Mouse (Mus musculus) limb, embryonic 15.5 days (tissue): ENCODE results near the gene Pm20d1. TPM values are rescaled to one million over a fixed set of nuclear protein-coding genes. Genes with fewer than 3 reads are reported as not detected.
A peak's percentile ranks its signal among the peaks of the same experiment; 100 is the strongest.

Experiments
- ATAC-seq: fragments of 200-750 bp; cut with Nextera tagmentation; 2 replicates; pipeline ENCODE4 v1.8.0; 2017; ENCODE audit warnings: low read depth, moderate TSS enrichment; ENCODE audit not compliant: insufficient number of reproducible peaks, low FRiP score, low TSS enrichment
- H3K27ac ChIP-seq: fragments of 300-500 bp; sonication (generic); 2 replicates; pipeline ENCODE4 v1.5.1; 2015; ENCODE audit warnings: moderate library complexity, mild to moderate bottlenecking, inconsistent platforms
- H3K27me3 ChIP-seq: fragments of 300-500 bp; sonication (generic); 2 replicates; pipeline ENCODE4 v1.6.1; 2015; ENCODE audit warnings: inconsistent platforms
- H3K36me3 ChIP-seq: fragments of 300-500 bp; sonication (generic); 2 replicates; pipeline ENCODE4 v1.6.1; 2015; ENCODE audit warnings: inconsistent platforms
- H3K4me1 ChIP-seq: fragments of 300-500 bp; sonication (generic); 2 replicates; pipeline ENCODE4 v1.6.1; 2015; ENCODE audit warnings: inconsistent platforms
- H3K4me2 ChIP-seq: fragments of 300-500 bp; sonication (generic); 2 replicates; pipeline ENCODE4 v1.6.1; 2015; ENCODE audit warnings: mild to moderate bottlenecking, inconsistent platforms
- H3K4me3 ChIP-seq: fragments of 300-500 bp; sonication (generic); 2 replicates; pipeline ENCODE4 v1.5.1; 2015; ENCODE audit warnings: mild to moderate bottlenecking, inconsistent platforms
- H3K9ac ChIP-seq: fragments of 300-500 bp; sonication (generic); 2 replicates; pipeline ENCODE4 v1.6.1; 2015; ENCODE audit warnings: inconsistent platforms
- H3K9me3 ChIP-seq: fragments of 300-500 bp; sonication (generic); 2 replicates; pipeline ENCODE4 v1.6.1; 2016; ENCODE audit warnings: inconsistent platforms
- WGBS: fragments of 180-500 bp; shearing (Covaris S2); methylation state at CpG from one replicate; pipeline ENCODE4 v1.1.7; 2015; 5-methylcytosine and 5-hydroxymethylcytosine counted together
- polyA plus RNA-seq: library from polyadenylated mRNA; unstranded; fragments of >200 nt; fragmentation: Nextera tagmentation; extraction: Ambion mirVana; gene quantifications from 2 replicates; pipeline ENCODE4 v1.2.1, GENCODE M21; 2015

Pm20d1 gene
- polyA plus RNA-seq = 0.24 and 0.29 TPM in 2 replicates

- no peaks in the 10 kb centered on the region for H3K27me3 ChIP-seq
- no peaks in the 10 kb centered on the region for H3K36me3 ChIP-seq
- no peak for ATAC-seq
- H3K4me3 ChIP-seq = peak within 1 kb of the TSS; percentile 24
- no peaks in the 10 kb centered on the region for H3K9me3 ChIP-seq
- H3K27ac ChIP-seq = no peak within 1 kb of the TSS
- peak within 1 kb of the TSS; percentile 46 for H3K4me2 ChIP-seq
- 6% methylated on average over 26 of the region's 26 CpGs for WGBS
- peaks cover 7% of the 10 kb centered on the region; the same call in 1 of the 2 replicates for H3K4me1 ChIP-seq
- H3K9ac ChIP-seq = no peak within 1 kb of the TSS
These were observed at the start of gene Pm20d1 for GRCm38 (mm10) chr1:131797202-131797909. Pm20d1 (plus strand) TSS chr1:131797381.

GRCm38 (mm10) chr1:131747761-131748160 is 49.4 kb upstream of the Pm20d1 start:
- 68% methylated on average over 2 of the region's 2 CpGs for WGBS

GRCm38 (mm10) chr1:131748636-131749035 is 48.5 kb upstream of the Pm20d1 start:
- H3K27me3 ChIP-seq = no peaks in the 10 kb centered on the region
- H3K27ac ChIP-seq = no peak overlapping the region
- H3K36me3 ChIP-seq = no peaks in the 10 kb centered on the region
- WGBS = 74% methylated on average over 2 of the region's 2 CpGs
- H3K4me2 ChIP-seq = no peak overlapping the region
- no peak for ATAC-seq
- H3K4me3 ChIP-seq = no peak overlapping the region
- H3K9ac ChIP-seq = no peak overlapping the region
- no peaks in the 10 kb centered on the region for H3K9me3 ChIP-seq
- H3K4me1 ChIP-seq = peaks cover 6% of the 10 kb centered on the region; the same call in 1 of the 2 replicates

More at GRCm38 (mm10) chr1:131747761-131748160, 49.4 kb upstream of the Pm20d1 start:
- Histone ChIP-seq H3K36me3 (no peaks in the 10 kb centered on the region), H3K9ac (no peak overlapping the region), H3K27ac (no peak overlapping the region), H3K4me1 (peaks cover 6% of the 10 kb centered on the region; the same call in 1 of the 2 replicates), H3K4me3 (no peak overlapping the region), H3K9me3 (no peaks in the 10 kb centered on the region), H3K4me2 (no peak overlapping the region), H3K27me3 (no peaks in the 10 kb centered on the region)
- ATAC-seq = no peak

- H3K4me3 ChIP-seq = no peak overlapping the region
- H3K4me1 ChIP-seq = peaks cover 6% of the 10 kb centered on the region; the same call in 1 of the 2 replicates
- H3K9me3 ChIP-seq = no peaks in the 10 kb centered on the region
- no peak overlapping the region for H3K27ac ChIP-seq
- ATAC-seq = no peak
- 63% methylated on average over 15 of the region's 15 CpGs for WGBS
- H3K27me3 ChIP-seq = no peaks in the 10 kb centered on the region
- H3K4me2 ChIP-seq = no peak overlapping the region
- H3K36me3 ChIP-seq = no peaks in the 10 kb centered on the region
- H3K9ac ChIP-seq = no peak overlapping the region
These were observed 47.3 kb upstream of the Pm20d1 start for GRCm38 (mm10) chr1:131749706-131750545.

DNA sequence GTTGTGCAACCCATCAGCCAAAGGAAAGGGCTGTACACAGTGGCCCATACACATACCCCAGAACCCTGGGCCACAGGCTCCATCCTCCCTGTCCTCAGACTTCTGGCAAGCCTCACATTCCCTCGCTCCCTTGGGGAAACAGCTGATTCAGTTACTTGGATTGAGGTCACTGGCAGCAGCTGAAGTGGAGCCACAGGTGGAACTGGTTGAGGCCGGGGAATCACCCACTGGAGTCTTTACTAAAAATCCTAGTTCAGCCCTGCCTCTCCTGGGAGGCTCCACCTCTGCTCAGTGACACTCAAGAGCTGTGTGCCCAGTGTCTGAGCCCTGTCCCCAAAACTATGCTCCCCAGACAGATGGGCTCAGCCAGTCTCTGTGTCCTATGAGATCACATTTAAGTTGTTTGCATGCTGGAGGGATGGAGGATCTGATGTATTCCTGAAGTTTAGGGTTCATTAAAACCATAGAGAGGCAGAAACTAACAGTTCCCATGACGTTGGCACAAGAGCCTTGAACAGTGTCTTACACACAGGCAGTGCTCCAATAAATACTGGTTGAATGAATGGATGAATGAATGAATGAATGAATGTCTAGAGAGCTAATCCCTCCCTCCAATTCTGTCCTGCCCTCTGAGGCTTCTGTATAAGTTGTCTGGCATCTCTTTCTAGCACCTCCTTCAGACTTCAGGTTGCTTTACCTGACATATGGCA is 45.8 kb upstream of the Pm20d1 start:
- H3K4me2 ChIP-seq = no peak overlapping the region
- H3K27me3 ChIP-seq = no peaks in the 10 kb centered on the region
- H3K27ac ChIP-seq = no peak overlapping the region
- H3K4me3 ChIP-seq = no peak overlapping the region
- ATAC-seq = no peak; the same call in 1 of the 2 replicates
- H3K9me3 ChIP-seq = no peaks in the 10 kb centered on the region
- H3K4me1 ChIP-seq = peaks cover 6% of the 10 kb centered on the region; the same call in 1 of the 2 replicates
- H3K9ac ChIP-seq = no peak overlapping the region
- 60% methylated on average over 3 of the region's 3 CpGs for WGBS
- H3K36me3 ChIP-seq = no peaks in the 10 kb centered on the region

GRCm38 (mm10) chr1:131751891-131752311 is 45.3 kb upstream of the Pm20d1 start:
- Histone ChIP-seq H3K4me2 (no peak overlapping the region), H3K27ac (no peak overlapping the region), H3K4me1 (peaks cover 6% of the 10 kb centered on the region; the same call in 1 of the 2 replicates), H3K4me3 (no peak overlapping the region), H3K36me3 (no peaks in the 10 kb centered on the region), H3K9ac (no peak overlapping the region), H3K9me3 (no peaks in the 10 kb centered on the region), H3K27me3 (no peaks in the 10 kb centered on the region)
- ATAC-seq = no peak
- WGBS = 67% methylated on average over 10 of the region's 10 CpGs

GRCm38 (mm10) chr1:131754212-131754829 is 42.9 kb upstream of the Pm20d1 start:
- Histone ChIP-seq H3K36me3 (no peaks in the 10 kb centered on the region), H3K27ac (no peak overlapping the region), H3K9me3 (no peaks in the 10 kb centered on the region), H3K4me3 (no peak overlapping the region), H3K4me2 (no peak overlapping the region), H3K27me3 (no peaks in the 10 kb centered on the region), H3K4me1 (peaks cover 6% of the 10 kb centered on the region; the same call in 1 of the 2 replicates), H3K9ac (no peak overlapping the region)
- ATAC-seq = no peak
- 82% methylated on average over 3 of the region's 3 CpGs for WGBS

GRCm38 (mm10) chr1:131754916-131755315 is 42.3 kb upstream of the Pm20d1 start:
- 86% methylated on average over 4 of the region's 4 CpGs for WGBS
- no peak overlapping the region for H3K27ac ChIP-seq
- peaks cover 6% of the 10 kb centered on the region; the same call in 1 of the 2 replicates for H3K4me1 ChIP-seq
- ATAC-seq = no peak
- H3K27me3 ChIP-seq = no peaks in the 10 kb centered on the region
- no peaks in the 10 kb centered on the region for H3K9me3 ChIP-seq
- H3K4me2 ChIP-seq = no peak overlapping the region
- no peak overlapping the region for H3K4me3 ChIP-seq
- H3K36me3 ChIP-seq = no peaks in the 10 kb centered on the region
- no peak overlapping the region for H3K9ac ChIP-seq

GRCm38 (mm10) chr1:131757211-131757610 is 40.0 kb upstream of the Pm20d1 start:
- H3K4me3 ChIP-seq = no peak overlapping the region
- no peaks in the 10 kb centered on the region for H3K27me3 ChIP-seq
- WGBS = 87% methylated on average over 6 of the region's 6 CpGs
- no peak overlapping the region for H3K27ac ChIP-seq
- no peaks in the 10 kb centered on the region for H3K36me3 ChIP-seq
- H3K4me1 ChIP-seq = no peaks in the 10 kb centered on the region
- H3K9me3 ChIP-seq = no peaks in the 10 kb centered on the region
- H3K4me2 ChIP-seq = no peak overlapping the region
- no peak for ATAC-seq
- H3K9ac ChIP-seq = no peak overlapping the region

DNA sequence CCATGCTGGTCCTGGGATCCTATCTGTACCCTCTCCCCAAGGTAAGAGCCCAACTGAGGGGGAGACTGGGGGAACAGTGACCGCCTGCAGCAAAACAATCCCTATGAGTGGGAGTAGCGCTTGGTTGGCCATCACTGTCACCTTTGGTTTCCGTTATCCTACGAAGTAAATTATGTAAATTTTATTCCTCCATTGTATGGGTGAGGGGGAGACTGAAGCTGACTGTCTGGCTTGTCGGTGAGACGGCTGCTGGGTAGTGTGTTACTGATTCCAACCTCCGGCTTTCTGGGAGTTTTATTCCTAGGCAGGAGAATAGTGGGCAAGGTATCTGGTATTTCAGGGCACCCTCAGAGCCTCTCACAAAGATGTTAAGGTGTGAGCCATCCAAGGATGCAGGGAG is 38.4 kb upstream of the Pm20d1 start:
- H3K4me2 ChIP-seq = no peak overlapping the region
- no peak overlapping the region for H3K9ac ChIP-seq
- no peaks in the 10 kb centered on the region for H3K27me3 ChIP-seq
- H3K4me1 ChIP-seq = no peaks in the 10 kb centered on the region
- H3K36me3 ChIP-seq = no peaks in the 10 kb centered on the region
- H3K4me3 ChIP-seq = no peak overlapping the region
- ATAC-seq = no peak
- H3K27ac ChIP-seq = no peak overlapping the region
- H3K9me3 ChIP-seq = no peaks in the 10 kb centered on the region
- WGBS = 79% methylated on average over 7 of the region's 7 CpGs

- Histone ChIP-seq H3K4me1 (no peaks in the 10 kb centered on the region), H3K27ac (no peak overlapping the region), H3K36me3 (no peaks in the 10 kb centered on the region), H3K4me3 (no peak overlapping the region), H3K4me2 (no peak overlapping the region), H3K27me3 (no peaks in the 10 kb centered on the region), H3K9me3 (no peaks in the 10 kb centered on the region), H3K9ac (no peak overlapping the region)
- 58% methylated on average over 9 of the region's 9 CpGs for WGBS
- ATAC-seq = no peak
These were observed 37.3 kb upstream of the Pm20d1 start for GRCm38 (mm10) chr1:131759667-131760427.
